Mouse (Mus musculus): Measurements from ENCODE around the gene Tnip3.

The Tnip3 gene

GRCm38 (mm10) chr6:65584870-65585332 is 59.8 kb downstream of the Tnip3 start:
- DNase-seq (ENCODE audit: low spot score), result no peak

- no peak for DNase-seq (ENCODE audit: low spot score)
Observed at GRCm38 (mm10) chr6:65585333-65586053, 60.4 kb downstream of the Tnip3 start.

DNA sequence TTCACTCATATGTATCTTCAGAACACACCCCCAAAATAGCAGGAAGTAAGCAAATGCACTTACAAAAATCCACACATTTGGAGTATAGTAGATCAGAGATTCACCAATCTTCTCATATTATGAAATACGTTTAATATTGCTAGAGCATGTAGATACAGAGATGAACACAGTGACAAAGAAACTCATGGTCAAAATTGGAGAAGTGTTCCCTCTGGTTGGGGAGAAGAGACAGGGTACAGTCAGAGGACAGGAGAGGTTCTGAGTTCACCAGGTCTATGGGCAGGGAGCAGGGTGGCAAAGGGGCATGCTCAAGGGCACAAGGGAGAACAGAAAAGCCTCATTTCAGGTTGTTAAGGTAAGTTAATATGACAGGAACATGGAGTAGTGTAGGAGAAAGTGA is 63.7 kb downstream of the Tnip3 start:
- no peak for DNase-seq (ENCODE audit: low spot score)

GRCm38 (mm10) chr6:65590018-65590417 is 64.9 kb downstream of the Tnip3 start:
- no peak for DNase-seq (ENCODE audit: low spot score)

GRCm38 (mm10) chr6:65594171-65594570 is 69.1 kb downstream of the Tnip3 start:
- no peak for DNase-seq (ENCODE audit: low spot score)

- DNase-seq (ENCODE audit: low spot score), result no peak
Observed at GRCm38 (mm10) chr6:65595371-65595770, 70.3 kb downstream of the Tnip3 start.

DNA sequence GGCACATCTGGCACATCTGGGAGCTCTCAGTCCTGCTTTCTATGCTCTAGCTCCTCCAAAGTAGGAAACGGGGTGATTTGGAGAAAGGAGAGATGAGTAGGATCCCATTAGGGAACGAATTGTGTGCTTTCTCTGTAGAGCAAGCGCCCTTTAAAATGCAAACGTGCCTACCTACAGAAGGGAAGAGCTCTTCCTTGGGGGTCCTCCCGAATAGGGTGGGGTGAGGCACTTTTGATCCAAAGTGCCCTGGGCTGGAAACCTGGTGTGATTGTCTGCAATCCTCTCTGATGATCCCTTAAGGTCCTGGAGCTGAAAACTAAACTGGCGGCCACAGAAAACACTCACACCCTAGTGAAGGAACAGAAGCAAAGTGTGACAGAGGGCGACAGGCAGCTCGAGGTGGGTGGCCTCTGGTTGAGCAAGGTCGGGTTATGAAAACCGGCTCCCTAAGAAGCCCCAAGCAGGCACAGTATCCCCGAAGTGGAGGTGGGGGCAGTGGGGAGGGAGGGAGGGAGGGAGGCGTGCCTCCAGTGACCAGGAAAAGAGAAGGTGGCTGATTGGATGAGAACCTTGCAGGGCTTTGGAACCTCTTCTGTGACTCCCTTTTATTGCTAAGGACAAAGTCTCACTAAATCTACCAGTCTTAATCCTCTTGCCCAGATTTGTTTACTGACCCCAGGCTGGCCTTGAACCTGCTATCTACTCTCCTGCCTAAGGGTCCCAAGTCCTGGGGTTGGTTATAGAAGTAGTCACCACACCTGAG is 72.1 kb downstream of the Tnip3 start:
- DNase-seq (ENCODE audit: low spot score), result no peak

- no peak for DNase-seq (ENCODE audit: low spot score)
Observed at GRCm38 (mm10) chr6:65598522-65598921, 73.4 kb downstream of the Tnip3 start.

- DNase-seq (ENCODE audit: low spot score), result no peak
Observed at GRCm38 (mm10) chr6:65599865-65600739, 75.0 kb downstream of the Tnip3 start.

GRCm38 (mm10) chr6:65600887-65601286 is 75.8 kb downstream of the Tnip3 start:
- no peak for DNase-seq (ENCODE audit: low spot score)

GRCm38 (mm10) chr6:65605778-65606177 is 80.7 kb downstream of the Tnip3 start:
- DNase-seq (ENCODE audit: low spot score), result no peak

- no peak for DNase-seq (ENCODE audit: low spot score)
Observed at GRCm38 (mm10) chr6:65606946-65607345, 81.8 kb downstream of the Tnip3 start.

DNA sequence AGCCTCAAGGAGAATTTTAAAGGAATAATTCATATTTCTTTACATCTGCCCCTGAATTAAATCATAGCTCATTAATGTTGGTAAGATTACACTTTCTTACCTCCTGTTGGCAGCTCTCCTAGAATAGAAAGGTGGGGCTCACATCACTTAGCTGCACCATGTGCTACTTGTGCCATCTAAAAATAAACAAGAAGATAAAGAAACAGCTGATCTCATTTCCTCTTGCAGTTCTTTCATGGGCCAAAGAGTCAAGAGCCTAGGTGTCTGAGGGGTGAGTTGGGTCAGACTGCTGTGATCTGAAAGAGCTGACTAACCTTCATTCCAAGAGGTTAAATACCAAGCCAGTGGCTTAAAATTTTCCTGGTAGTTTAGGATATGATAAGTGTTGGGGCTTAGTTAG is 86.7 kb downstream of the Tnip3 start:
- DNase-seq (ENCODE audit: low spot score), result no peak

- DNase-seq (ENCODE audit: low spot score), result no peak
Observed at GRCm38 (mm10) chr6:65613924-65614585, 88.9 kb downstream of the Tnip3 start.

DNA sequence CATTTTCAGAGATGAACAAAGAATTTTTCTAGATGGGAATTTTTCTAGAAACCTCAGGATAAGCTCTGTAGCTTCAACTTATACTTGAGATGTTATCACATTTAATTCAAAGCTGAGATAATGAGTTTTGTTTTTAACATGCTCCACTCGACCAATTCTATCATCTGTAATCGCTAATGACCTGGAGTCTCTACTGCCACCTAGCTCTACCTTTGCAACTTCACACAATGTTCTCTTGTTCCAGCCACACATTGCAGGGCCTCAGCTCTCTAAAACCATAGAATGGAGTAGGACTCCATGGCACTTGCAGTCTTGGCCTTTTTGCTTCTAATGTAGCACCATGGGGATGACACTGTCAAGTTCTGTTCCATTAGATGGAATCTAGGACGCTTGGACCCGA is 90.5 kb downstream of the Tnip3 start:
- no peak for DNase-seq (ENCODE audit: low spot score)

DNA sequence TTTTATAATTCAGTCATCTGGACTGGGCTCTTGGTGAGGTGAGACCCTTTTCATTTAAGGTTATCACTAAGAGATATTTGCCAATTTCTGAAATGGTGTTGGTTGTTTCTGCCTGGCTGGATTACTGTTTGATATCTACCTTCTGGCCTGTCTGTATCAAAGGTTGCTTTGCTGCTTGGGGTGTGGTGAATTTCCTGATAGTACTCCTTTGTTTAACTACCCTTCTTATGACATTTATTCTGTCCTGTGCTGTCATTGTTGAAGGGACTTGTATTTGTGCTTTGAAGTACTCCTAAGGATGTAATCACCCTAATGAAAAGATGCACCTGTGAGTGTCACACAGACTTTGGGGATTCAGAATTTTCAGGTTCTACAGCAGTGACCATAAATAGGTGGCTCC is 96.1 kb downstream of the Tnip3 start:
- DNase-seq (ENCODE audit: low spot score), result no peak

DNA sequence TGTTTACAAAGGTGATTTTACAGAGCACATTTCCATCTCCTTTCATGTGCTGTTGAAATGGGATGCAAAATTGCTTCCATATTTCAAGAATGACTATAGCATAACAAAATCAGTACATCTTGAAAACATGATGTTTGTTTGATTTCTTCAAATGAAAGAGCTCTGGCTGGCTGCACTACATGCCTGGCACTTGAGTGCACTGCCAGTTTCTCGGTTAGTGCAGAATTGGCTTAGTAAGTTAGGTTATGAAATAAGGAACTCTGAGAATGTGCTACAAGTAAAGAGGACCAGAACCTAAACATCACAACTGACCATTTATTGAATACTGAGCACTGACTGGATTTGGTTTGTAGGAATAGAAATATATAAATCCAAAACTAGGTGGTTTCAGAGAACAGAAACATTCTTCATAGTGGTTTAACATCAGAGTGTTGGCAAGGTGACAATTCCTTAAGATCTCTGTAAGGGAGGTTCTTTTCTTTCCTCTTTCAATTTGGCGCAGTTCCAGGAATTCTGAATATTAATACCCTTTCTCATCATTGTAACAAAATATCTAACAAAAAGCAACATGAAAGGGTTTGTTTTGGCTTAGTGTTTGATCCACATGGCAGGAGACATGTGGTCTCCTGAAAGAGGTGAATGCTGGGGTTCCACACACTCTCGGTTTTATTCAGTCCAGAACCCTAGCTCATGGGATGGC is 98.1 kb downstream of the Tnip3 start:
- DNase-seq (ENCODE audit: low spot score), result no peak

GRCm38 (mm10) chr6:65630578-65630977 is 105.5 kb downstream of the Tnip3 start:
- no peak for DNase-seq (ENCODE audit: low spot score)

DNA sequence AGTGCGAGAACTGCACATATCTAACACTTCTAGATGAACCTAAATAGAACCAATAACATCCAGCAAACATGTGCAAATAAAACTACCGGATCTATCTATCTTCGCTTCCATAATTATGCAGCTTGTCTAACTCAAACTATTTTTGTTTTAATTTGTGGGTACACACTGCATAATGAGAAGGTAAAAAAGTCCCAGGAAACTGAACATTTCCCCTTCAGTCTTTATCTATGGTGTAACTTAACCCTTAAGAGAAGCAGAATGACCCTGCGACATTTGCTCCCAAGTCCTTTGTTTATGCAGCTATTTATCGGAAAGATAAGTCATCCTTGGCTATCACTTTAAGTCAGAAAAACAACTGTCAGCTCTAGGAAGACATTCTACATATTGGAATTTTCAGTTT is 107.1 kb downstream of the Tnip3 start:
- no peak for DNase-seq (ENCODE audit: low spot score)

GRCm38 (mm10) chr6:65642431-65642830 is 117.3 kb downstream of the Tnip3 start:
- DNase-seq (ENCODE audit: low spot score), result no peak

DNA sequence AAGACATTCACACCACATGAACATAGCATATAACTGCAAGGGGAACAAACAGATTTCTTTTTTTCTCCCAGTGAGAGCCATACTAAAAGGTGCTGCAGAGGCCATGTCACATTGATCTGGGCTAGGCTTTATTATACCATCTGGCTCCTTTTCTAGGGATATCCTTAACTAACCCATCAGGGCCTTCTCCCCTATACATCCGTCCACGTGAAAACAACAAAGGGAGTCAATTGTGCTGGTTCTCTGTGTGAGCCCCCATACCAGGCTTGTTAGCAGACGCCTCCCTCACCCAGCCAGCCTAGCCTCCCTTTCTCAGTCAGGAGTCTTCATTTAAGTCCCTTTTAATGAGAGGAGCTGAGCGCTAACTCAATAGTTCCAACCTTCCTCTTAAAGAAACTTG is 119.0 kb downstream of the Tnip3 start:
- DNase-seq (ENCODE audit: low spot score), result no peak

Measured in embryo, embryonic 10 days (tissue).